Mouse (Mus musculus): ENCODE data around the gene Obp2a. TPM values are rescaled to one million over a fixed set of nuclear protein-coding genes. Genes with fewer than 3 reads are reported as not detected.
A peak's percentile ranks its signal among the peaks of the same experiment; 100 is the strongest.

Obp2a gene
- polyA plus RNA-seq, 1 experiment from 2014 or later = not detected

DNA sequence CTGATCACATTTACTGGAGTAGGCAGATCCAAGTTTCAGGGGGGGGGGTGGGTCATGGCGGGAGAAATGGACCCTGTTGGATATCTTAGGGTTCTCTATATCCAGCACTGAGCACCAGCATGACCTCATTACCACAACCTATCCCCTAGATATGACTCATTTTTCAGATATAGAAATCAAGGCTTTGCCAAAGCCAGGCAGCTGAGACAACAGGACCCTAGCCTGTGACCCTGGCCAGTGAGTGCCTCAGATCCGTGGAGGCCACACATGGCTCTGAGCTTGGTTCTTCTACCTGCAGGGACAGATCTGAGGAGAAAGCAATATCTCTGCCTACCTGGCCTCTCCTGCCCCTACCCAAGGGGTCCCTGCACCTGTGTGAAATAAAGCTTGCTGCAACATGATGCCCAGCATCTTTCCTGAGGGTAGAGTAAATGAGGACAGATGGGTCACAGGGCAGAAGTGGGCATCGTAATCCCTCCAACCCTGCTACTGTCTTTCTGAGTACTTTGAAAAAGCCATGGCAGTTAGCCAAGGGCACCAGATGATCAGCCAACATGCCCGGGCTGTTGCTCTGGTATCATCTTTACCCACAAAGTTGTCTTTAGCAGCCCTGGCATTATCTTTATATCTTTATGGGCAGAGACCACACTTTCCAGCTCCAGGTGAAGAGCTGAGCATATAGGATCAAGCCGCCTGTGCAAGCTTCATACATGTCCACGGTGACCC lies 38.4 kb upstream of the Obp2a start:
- Histone ChIP-seq H3K4me3 (ENCODE audit: low read depth, low read length) (no peak overlapping the region), H3K36me3 (ENCODE audit: insufficient read depth, low read length) (no peaks in the 10 kb centered on the region), H3K27me3 (replicated peaks; ENCODE audit: insufficient read depth, low read length) (no peaks in the 10 kb centered on the region), H3K4me2 (replicated peaks; ENCODE audit: low read depth, low read length) (no peak overlapping the region), H3K9me3 (ENCODE audit: low read length) (no peaks in the 10 kb centered on the region), H3K9ac (replicated peaks; ENCODE audit: low read depth) (no peak overlapping the region), H3K27ac (ENCODE audit: low read length) (no peak overlapping the region), H3K4me1 (ENCODE audit: insufficient read depth, low read depth, low read length) (no peaks in the 10 kb centered on the region)
- TF ChIP-seq CTCF (IDR thresholded peaks at IDR 0.05) (no peak), EP300 (IDR thresholded peaks at IDR 0.05) (no peak)
- DNase-seq (ENCODE audit: low spot score) (no peak), ATAC-seq (no peak)
- WGBS = 74% methylated on average over 6 of the region's 6 CpGs

DNA sequence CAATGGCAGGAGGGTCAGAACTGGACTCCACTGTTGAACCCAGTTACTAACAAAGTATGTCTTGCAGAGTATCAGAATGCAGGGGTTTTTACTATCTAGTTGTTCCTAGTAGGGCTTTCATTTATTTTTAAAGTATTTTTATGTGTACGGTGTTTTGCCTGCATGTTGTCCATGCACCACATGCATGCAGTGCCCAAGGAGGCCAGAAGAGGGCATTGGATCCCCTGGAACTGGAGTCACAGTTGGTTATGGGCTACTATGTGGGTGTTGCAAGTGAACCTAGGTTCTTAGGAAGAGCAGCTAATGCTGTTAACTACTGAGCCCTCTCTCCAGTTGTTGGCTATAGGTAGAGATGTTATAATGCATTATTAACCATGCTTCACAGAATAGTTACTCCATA lies 36.3 kb upstream of the Obp2a start:
- no peak for ATAC-seq
- DNase-seq (ENCODE audit: low spot score) = peak; percentile 26

DNA sequence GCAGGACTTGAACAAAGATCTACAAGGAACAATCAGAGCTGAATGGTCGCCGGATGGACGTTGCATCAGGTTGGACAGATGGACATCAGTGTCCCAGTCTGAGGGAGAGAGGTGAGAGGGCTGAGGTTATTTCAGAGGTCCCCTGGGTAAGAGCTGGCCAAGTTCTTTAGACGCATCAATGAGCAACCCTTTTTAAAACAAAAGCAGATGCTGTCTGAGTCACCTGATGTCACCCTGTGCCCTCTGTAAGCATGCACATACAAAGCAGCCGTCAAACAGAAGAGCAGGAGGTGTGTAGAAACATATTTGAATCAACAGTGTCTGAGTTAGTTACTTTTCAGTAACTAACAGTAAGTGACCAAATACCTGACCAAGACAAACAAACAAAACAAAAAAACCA lies 35.7 kb upstream of the Obp2a start:
- no peaks in the 10 kb centered on the region for H3K36me3 ChIP-seq (ENCODE audit: insufficient read depth, low read length)
- no peaks in the 10 kb centered on the region for H3K27me3 ChIP-seq (replicated peaks; ENCODE audit: insufficient read depth, low read length)
- no peak overlapping the region for H3K9ac ChIP-seq (replicated peaks; ENCODE audit: low read depth)
- H3K4me2 ChIP-seq (replicated peaks; ENCODE audit: low read depth, low read length) = no peak overlapping the region
- no peak overlapping the region for H3K4me3 ChIP-seq (ENCODE audit: low read depth, low read length)
- H3K4me1 ChIP-seq (ENCODE audit: insufficient read depth, low read depth, low read length) = no peaks in the 10 kb centered on the region
- DNase-seq (ENCODE audit: low spot score) (no peak), ATAC-seq (no peak)
- no peak overlapping the region for H3K27ac ChIP-seq (ENCODE audit: low read length)
- TF ChIP-seq CTCF (IDR thresholded peaks at IDR 0.05) (no peak), EP300 (IDR thresholded peaks at IDR 0.05) (no peak)
- no peaks in the 10 kb centered on the region for H3K9me3 ChIP-seq (ENCODE audit: low read length)
- WGBS = 82% methylated on average over 5 of the region's 5 CpGs

More for the DNA sequence above, 36.3 kb upstream of the Obp2a start:
- Histone ChIP-seq H3K27ac (ENCODE audit: low read length) (no peak overlapping the region), H3K9me3 (ENCODE audit: low read length) (no peaks in the 10 kb centered on the region), H3K36me3 (ENCODE audit: insufficient read depth, low read length) (no peaks in the 10 kb centered on the region), H3K9ac (replicated peaks; ENCODE audit: low read depth) (no peak overlapping the region), H3K4me3 (ENCODE audit: low read depth, low read length) (no peak overlapping the region), H3K4me1 (ENCODE audit: insufficient read depth, low read depth, low read length) (no peaks in the 10 kb centered on the region), H3K27me3 (replicated peaks; ENCODE audit: insufficient read depth, low read length) (no peaks in the 10 kb centered on the region), H3K4me2 (replicated peaks; ENCODE audit: low read depth, low read length) (no peak overlapping the region)
- WGBS = 52% methylated on average over 1 of the region's 1 CpGs
- TF ChIP-seq EP300 (IDR thresholded peaks at IDR 0.05) (no peak), CTCF (IDR thresholded peaks at IDR 0.05) (peak; percentile 75)

DNA sequence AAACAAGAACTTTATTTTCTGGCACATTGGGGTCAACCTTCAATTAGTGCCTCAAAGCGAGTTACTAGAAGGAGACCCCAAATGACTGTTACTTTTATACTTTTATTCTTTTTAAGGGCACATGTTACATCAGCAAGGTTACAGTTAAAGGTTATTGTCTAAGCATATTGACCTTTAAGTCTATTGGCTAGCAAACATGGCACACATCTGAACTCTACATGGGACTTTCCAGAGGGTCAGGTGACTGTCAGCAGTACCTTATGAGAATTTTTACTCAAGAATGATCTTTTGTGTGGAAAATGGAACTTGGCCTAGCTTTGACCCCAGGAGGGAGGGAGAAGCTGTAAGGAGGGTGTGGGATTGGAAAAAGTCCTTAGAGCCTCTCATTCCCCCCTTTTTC lies 33.3 kb upstream of the Obp2a start:
- H3K36me3 ChIP-seq (ENCODE audit: insufficient read depth, low read length) = no peaks in the 10 kb centered on the region
- H3K9ac ChIP-seq (replicated peaks; ENCODE audit: low read depth) = no peak overlapping the region
- H3K4me1 ChIP-seq (ENCODE audit: insufficient read depth, low read depth, low read length) = no peaks in the 10 kb centered on the region
- ATAC-seq (no peak), DNase-seq (ENCODE audit: low spot score) (no peak)
- H3K9me3 ChIP-seq (ENCODE audit: low read length) = no peaks in the 10 kb centered on the region
- no peak overlapping the region for H3K27ac ChIP-seq (ENCODE audit: low read length)
- H3K27me3 ChIP-seq (replicated peaks; ENCODE audit: insufficient read depth, low read length) = no peaks in the 10 kb centered on the region
- no peak overlapping the region for H3K4me2 ChIP-seq (replicated peaks; ENCODE audit: low read depth, low read length)
- H3K4me3 ChIP-seq (ENCODE audit: low read depth, low read length) = no peak overlapping the region
- 54% methylated on average over 1 of the region's 1 CpGs for WGBS
- no peak for TF ChIP-seq CTCF (IDR thresholded peaks at IDR 0.05)
- TF ChIP-seq EP300 (IDR thresholded peaks at IDR 0.05) = no peak

DNA sequence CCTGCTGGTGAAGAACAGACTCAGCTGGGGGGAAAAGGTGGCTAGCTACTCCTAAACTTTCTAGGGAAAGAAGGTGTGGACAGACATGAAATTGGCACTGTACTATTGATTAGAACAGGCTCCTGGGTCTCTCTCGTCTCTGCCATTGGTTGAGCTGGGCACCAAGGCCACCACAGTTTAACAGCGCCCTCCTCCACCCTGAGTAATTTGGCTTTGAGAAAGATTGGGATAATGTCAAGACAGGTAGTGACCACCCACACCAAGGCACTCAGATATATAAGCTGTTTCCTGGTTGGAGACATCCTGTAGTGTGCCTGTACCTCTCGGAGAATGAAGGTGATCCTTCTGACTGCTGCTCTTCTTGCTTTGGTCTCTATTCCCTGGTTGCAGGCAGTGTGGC lies 23.4 kb upstream of the Obp2a start, which contains the start of gene Lcn6:
Gene Lcn6, plus strand, starts transcription at position 301 of the 400 bp plus-strand sequence.
- Histone ChIP-seq H3K36me3 (ENCODE audit: insufficient read depth, low read length) (no peaks in the 10 kb centered on the region), H3K4me3 (ENCODE audit: low read depth, low read length) (no peak within 1 kb of the TSS), H3K9ac (replicated peaks; ENCODE audit: low read depth) (no peak within 1 kb of the TSS), H3K27ac (ENCODE audit: low read length) (no peak within 1 kb of the TSS), H3K4me1 (ENCODE audit: insufficient read depth, low read depth, low read length) (no peaks in the 10 kb centered on the region), H3K9me3 (ENCODE audit: low read length) (no peaks in the 10 kb centered on the region), H3K4me2 (replicated peaks; ENCODE audit: low read depth, low read length) (no peak within 1 kb of the TSS), H3K27me3 (replicated peaks; ENCODE audit: insufficient read depth, low read length) (no peaks in the 10 kb centered on the region)
- ATAC-seq (no peak), DNase-seq (ENCODE audit: low spot score) (no peak)
- 85% methylated on average over 3 of the region's 3 CpGs for WGBS
- TF ChIP-seq EP300 (IDR thresholded peaks at IDR 0.05) (no peak), CTCF (IDR thresholded peaks at IDR 0.05) (no peak)

DNA sequence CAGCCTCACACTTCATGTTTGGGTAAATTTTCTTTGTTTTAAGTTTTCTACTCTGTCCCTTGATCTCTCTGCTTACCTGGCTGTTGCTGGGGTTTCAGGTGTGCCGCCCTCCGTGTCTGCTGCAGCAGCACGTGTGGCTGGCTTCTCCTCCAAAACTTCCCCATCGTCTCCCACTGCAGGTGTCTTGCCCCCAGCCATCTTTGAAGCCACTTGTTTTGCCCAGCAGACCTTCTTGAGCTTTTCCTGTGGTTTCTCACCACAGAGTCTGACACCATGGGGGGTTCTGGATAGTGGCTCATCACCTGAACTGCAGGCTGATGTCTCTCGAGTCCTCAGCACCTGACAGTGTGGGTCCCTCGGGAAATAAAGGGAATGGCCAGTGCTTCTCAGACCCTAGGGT lies 20.3 kb upstream of the Obp2a start:
- no peaks in the 10 kb centered on the region for H3K27me3 ChIP-seq (replicated peaks; ENCODE audit: insufficient read depth, low read length)
- no peaks in the 10 kb centered on the region for H3K4me1 ChIP-seq (ENCODE audit: insufficient read depth, low read depth, low read length)
- WGBS = 80% methylated on average over 6 of the region's 6 CpGs
- no peak for DNase-seq (ENCODE audit: low spot score)
- H3K4me3 ChIP-seq (ENCODE audit: low read depth, low read length) = no peak overlapping the region
- TF ChIP-seq CTCF (IDR thresholded peaks at IDR 0.05) (no peak), EP300 (IDR thresholded peaks at IDR 0.05) (no peak)
- no peak overlapping the region for H3K4me2 ChIP-seq (replicated peaks; ENCODE audit: low read depth, low read length)
- ATAC-seq = no peak
- H3K36me3 ChIP-seq (ENCODE audit: insufficient read depth, low read length) = no peaks in the 10 kb centered on the region
- H3K9ac ChIP-seq (replicated peaks; ENCODE audit: low read depth) = no peak overlapping the region
- H3K27ac ChIP-seq (ENCODE audit: low read length) = no peak overlapping the region
- no peaks in the 10 kb centered on the region for H3K9me3 ChIP-seq (ENCODE audit: low read length)
